Mouse (Mus musculus): ENCODE measurements around the gene Ddc. TPM values are rescaled to one million over a fixed set of nuclear protein-coding genes. Genes with fewer than 3 reads are reported as not detected.

Gene Ddc
- total and polyA plus RNA-seq, 2 experiments from 2014 or later = 140 to 248 TPM

DNA sequence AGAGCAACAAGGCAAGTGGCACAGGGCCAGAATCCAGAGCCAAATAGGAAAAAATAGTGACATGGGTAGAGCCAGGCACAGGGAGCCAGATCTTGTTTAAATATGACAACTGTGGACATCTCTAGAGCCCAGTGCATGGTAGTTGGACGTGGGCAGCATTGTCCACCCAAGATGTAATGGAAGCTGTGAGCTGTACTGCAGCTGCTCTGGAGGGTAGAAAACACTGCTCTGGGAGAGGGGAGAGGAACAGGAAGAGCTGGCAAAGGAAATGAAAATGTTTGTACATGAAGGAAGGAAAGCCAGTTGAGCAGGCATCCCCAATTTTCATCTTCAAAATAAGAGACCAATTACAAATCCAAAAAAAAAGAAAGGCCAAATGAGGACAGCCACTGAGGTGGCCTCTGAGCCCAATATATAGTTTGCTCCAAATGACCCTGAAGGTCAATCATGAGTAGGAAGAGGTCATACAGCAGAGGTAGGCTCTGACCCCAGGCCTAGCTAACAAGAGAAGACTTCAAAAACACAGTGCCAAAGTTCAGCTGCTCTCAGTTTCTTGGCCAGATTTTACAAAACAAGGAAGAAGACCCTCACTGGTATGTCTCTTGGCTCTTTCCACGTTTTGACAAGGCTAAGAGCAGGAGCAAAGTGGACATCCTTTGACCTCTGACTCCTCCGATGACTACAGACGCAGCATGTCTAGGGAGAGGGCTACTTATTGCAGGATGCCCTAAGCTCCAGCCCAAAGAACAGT, 121.7 kb downstream of the Ddc start:
- Histone ChIP-seq H3K4me2 (ENCODE audit: low read depth, low read length) (no peak overlapping the region), H3K27me3 (ENCODE audit: control insufficient read depth, insufficient read depth, low read length) (no peaks in the 10 kb centered on the region), H3K27ac (ENCODE audit: low read depth) (no peak overlapping the region), H3K36me3 (replicated peaks; ENCODE audit: control insufficient read depth, insufficient read depth, low read length) (no peaks in the 10 kb centered on the region), H3K4me3 (ENCODE audit: low read depth, low read length) (no peak overlapping the region), H3K4me1 (ENCODE audit: control insufficient read depth, insufficient read depth) (no peaks in the 10 kb centered on the region), H3K9me3 (replicated peaks; ENCODE audit: control insufficient read depth, low read length) (no peaks in the 10 kb centered on the region), H3K9ac (replicated peaks; ENCODE audit: low read depth, low read length) (no peak overlapping the region)
- TF ChIP-seq EP300 (IDR thresholded peaks at IDR 0.05; ENCODE audit: low read depth) (no peak), CTCF (IDR thresholded peaks at IDR 0.05; ENCODE audit: low read depth) (no peak)
- DNase-seq (ENCODE audit: low spot score) (no peak), ATAC-seq (ENCODE audit: insufficient read depth, low read depth) (no peak)
- 63% methylated on average over 4 of the region's 4 CpGs for WGBS

DNA sequence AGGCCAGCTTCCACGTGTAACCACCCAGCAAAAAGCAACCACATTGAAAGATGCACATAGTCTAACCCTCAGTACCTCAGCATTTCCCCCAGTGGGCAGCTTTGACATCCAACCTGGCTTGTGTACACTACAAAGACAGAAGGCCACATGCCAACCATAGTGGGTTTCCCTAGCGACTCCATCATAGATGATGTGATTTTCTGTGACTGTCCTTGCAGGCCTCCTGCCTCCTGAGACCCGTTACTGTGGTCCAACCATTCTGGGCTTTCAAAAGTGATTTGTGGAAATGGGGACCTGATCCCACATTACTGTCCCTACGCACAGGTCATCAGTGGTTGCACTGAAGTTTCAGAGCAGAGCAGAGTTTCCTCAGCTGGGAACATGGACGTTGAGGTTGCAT, 123.1 kb downstream of the Ddc start:
- WGBS = 82% methylated on average over 5 of the region's 5 CpGs
- no peak for ATAC-seq (ENCODE audit: insufficient read depth, low read depth)
- H3K9me3 ChIP-seq (replicated peaks; ENCODE audit: control insufficient read depth, low read length) = no peaks in the 10 kb centered on the region
- H3K4me1 ChIP-seq (ENCODE audit: control insufficient read depth, insufficient read depth) = no peaks in the 10 kb centered on the region
- no peak overlapping the region for H3K27ac ChIP-seq (ENCODE audit: low read depth)
- H3K36me3 ChIP-seq (replicated peaks; ENCODE audit: control insufficient read depth, insufficient read depth, low read length) = no peaks in the 10 kb centered on the region
- no peak overlapping the region for H3K4me3 ChIP-seq (ENCODE audit: low read depth, low read length)
- no peak for DNase-seq (ENCODE audit: low spot score)
- H3K9ac ChIP-seq (replicated peaks; ENCODE audit: low read depth, low read length) = no peak overlapping the region
- TF ChIP-seq CTCF (IDR thresholded peaks at IDR 0.05; ENCODE audit: low read depth) = no peak
- no peak for TF ChIP-seq EP300 (IDR thresholded peaks at IDR 0.05; ENCODE audit: low read depth)
- H3K27me3 ChIP-seq (ENCODE audit: control insufficient read depth, insufficient read depth, low read length) = no peaks in the 10 kb centered on the region
- H3K4me2 ChIP-seq (ENCODE audit: low read depth, low read length) = no peak overlapping the region

DNA sequence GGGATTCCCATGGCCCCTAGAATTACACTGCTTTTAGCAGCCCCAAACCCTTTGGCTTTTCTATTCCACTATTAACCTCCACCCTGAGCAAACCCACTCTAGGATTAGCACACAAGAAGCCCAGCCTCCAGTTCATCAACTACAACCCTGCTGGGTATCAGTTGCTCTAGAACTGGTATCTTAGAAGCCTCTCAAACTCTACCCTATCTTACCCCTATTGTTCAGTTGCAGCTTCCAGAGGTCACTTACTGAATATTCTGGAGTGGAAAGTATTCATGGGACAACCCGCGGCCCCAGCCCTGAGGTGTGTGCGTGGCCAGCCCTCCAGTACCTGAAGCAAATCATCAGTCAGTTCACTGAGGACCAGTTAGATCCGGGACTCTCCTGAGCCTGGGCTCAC, 123.6 kb downstream of the Ddc start:
- Histone ChIP-seq H3K27ac (ENCODE audit: low read depth) (no peak overlapping the region), H3K36me3 (replicated peaks; ENCODE audit: control insufficient read depth, insufficient read depth, low read length) (no peaks in the 10 kb centered on the region), H3K9ac (replicated peaks; ENCODE audit: low read depth, low read length) (no peak overlapping the region), H3K4me1 (ENCODE audit: control insufficient read depth, insufficient read depth) (no peaks in the 10 kb centered on the region), H3K4me2 (ENCODE audit: low read depth, low read length) (no peak overlapping the region), H3K4me3 (ENCODE audit: low read depth, low read length) (no peak overlapping the region), H3K27me3 (ENCODE audit: control insufficient read depth, insufficient read depth, low read length) (no peaks in the 10 kb centered on the region), H3K9me3 (replicated peaks; ENCODE audit: control insufficient read depth, low read length) (no peaks in the 10 kb centered on the region)
- no peak for DNase-seq (ENCODE audit: low spot score)
- TF ChIP-seq EP300 (IDR thresholded peaks at IDR 0.05; ENCODE audit: low read depth) (no peak), CTCF (IDR thresholded peaks at IDR 0.05; ENCODE audit: low read depth) (no peak)
- ATAC-seq (ENCODE audit: insufficient read depth, low read depth) = no peak
- WGBS = 78% methylated on average over 4 of the region's 4 CpGs

DNA sequence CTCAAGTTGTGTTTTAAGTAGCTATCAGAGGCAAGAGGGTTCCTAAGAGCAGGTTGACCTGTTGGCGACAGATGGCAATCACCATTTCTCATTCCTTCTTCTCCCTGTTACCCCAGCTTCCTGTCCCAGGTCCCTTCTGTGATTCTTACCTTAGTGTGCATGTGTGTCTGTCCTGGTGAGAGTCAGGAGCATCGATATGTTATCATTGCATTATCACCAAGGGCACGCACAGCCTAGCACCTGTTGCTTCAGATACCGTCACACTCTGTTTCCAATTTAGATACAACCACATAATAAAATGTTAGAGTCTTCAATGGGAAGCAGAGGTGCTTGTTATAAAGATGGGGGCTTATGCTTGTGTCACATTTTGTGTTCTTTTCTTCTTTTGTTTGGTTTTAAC, 125.7 kb downstream of the Ddc start:
- WGBS = 73% methylated on average over 4 of the region's 4 CpGs

DNA sequence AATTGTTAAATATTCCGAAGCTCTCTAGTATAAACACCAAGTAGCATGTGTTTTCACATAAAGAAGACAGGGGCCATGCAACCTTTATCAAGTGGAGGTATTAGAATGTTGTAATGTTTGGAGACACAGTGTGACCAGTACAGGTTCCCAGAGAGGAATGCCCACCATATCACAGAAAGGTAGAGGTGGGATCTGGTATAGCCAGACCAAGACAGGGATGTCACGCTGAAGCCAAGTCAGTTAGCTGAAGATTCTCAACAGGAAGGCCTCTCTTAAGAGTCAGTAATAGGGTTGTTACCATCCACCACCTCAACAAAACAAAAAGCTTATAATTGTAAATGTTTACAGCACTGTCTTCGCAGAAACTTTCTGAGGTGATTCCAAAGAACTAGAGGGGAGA, 127.3 kb downstream of the Ddc start:
- no peak for DNase-seq (ENCODE audit: low spot score)
- TF ChIP-seq EP300 (IDR thresholded peaks at IDR 0.05; ENCODE audit: low read depth) (no peak), CTCF (IDR thresholded peaks at IDR 0.05; ENCODE audit: low read depth) (no peak)
- 77% methylated on average over 3 of the region's 3 CpGs for whole genome bisulfite sequencing
- Histone ChIP-seq H3K4me2 (ENCODE audit: low read depth, low read length) (no peak overlapping the region), H3K4me1 (ENCODE audit: control insufficient read depth, insufficient read depth) (no peaks in the 10 kb centered on the region), H3K9ac (replicated peaks; ENCODE audit: low read depth, low read length) (no peak overlapping the region), H3K9me3 (replicated peaks; ENCODE audit: control insufficient read depth, low read length) (no peaks in the 10 kb centered on the region), H3K36me3 (replicated peaks; ENCODE audit: control insufficient read depth, insufficient read depth, low read length) (no peaks in the 10 kb centered on the region), H3K27me3 (ENCODE audit: control insufficient read depth, insufficient read depth, low read length) (no peaks in the 10 kb centered on the region), H3K27ac (ENCODE audit: low read depth) (no peak overlapping the region), H3K4me3 (ENCODE audit: low read depth, low read length) (no peak overlapping the region)
- no peak for ATAC-seq (ENCODE audit: insufficient read depth, low read depth)

More for the DNA sequence above, 125.7 kb downstream of the Ddc start:
- H3K36me3 ChIP-seq (replicated peaks; ENCODE audit: control insufficient read depth, insufficient read depth, low read length) = no peaks in the 10 kb centered on the region
- no peak overlapping the region for H3K9ac ChIP-seq (replicated peaks; ENCODE audit: low read depth, low read length)
- H3K4me3 ChIP-seq (ENCODE audit: low read depth, low read length) = no peak overlapping the region
- H3K27me3 ChIP-seq (ENCODE audit: control insufficient read depth, insufficient read depth, low read length) = no peaks in the 10 kb centered on the region
- TF ChIP-seq EP300 (IDR thresholded peaks at IDR 0.05; ENCODE audit: low read depth) (no peak), CTCF (IDR thresholded peaks at IDR 0.05; ENCODE audit: low read depth) (no peak)
- H3K27ac ChIP-seq (ENCODE audit: low read depth) = no peak overlapping the region
- H3K4me2 ChIP-seq (ENCODE audit: low read depth, low read length) = no peak overlapping the region
- DNase-seq (ENCODE audit: low spot score) (no peak), ATAC-seq (ENCODE audit: insufficient read depth, low read depth) (no peak)
- H3K4me1 ChIP-seq (ENCODE audit: control insufficient read depth, insufficient read depth) = no peaks in the 10 kb centered on the region
- no peaks in the 10 kb centered on the region for H3K9me3 ChIP-seq (replicated peaks; ENCODE audit: control insufficient read depth, low read length)

DNA sequence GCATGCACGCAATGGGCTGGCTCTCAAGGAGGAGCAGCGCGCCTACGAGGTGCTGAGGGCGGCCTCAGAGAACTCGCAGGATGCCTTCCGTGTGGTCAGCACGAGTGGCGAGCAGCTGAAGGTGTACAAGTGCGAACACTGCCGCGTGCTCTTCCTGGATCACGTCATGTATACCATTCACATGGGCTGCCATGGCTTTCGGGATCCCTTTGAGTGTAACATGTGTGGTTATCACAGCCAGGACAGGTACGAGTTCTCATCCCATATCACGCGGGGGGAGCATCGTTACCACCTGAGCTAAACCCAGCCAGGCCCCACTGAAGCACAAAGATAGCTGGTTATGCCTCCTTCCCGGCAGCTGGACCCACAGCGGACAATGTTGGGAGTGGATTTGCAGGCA, 128.7 kb downstream of the Ddc start:
- ATAC-seq (ENCODE audit: insufficient read depth, low read depth) = no peak
- Histone ChIP-seq H3K36me3 (replicated peaks; ENCODE audit: control insufficient read depth, insufficient read depth, low read length) (no peaks in the 10 kb centered on the region), H3K4me1 (ENCODE audit: control insufficient read depth, insufficient read depth) (no peaks in the 10 kb centered on the region), H3K9me3 (replicated peaks; ENCODE audit: control insufficient read depth, low read length) (no peaks in the 10 kb centered on the region), H3K27me3 (ENCODE audit: control insufficient read depth, insufficient read depth, low read length) (no peaks in the 10 kb centered on the region), H3K4me3 (ENCODE audit: low read depth, low read length) (no peak overlapping the region), H3K4me2 (ENCODE audit: low read depth, low read length) (no peak overlapping the region), H3K9ac (replicated peaks; ENCODE audit: low read depth, low read length) (no peak overlapping the region), H3K27ac (ENCODE audit: low read depth) (no peak overlapping the region)
- no peak for DNase-seq (ENCODE audit: low spot score)
- TF ChIP-seq EP300 (IDR thresholded peaks at IDR 0.05; ENCODE audit: low read depth) = no peak
- 87% methylated on average over 20 of the region's 20 CpGs for WGBS
